Mouse (Mus musculus) embryo, embryonic 11 days (tissue): ENCODE measurements around the gene Rwdd3.

Experiments used
- DNase-seq: peaks from one replicate; pipeline ENCODE4 v3.0.0-alpha.2; 2015

Rwdd3 gene

GRCm38 (mm10) chr3:121159566-121159965 lies 11.9 kb downstream of the Rwdd3 start:
- no peak for DNase-seq

- DNase-seq = no peak
These were observed 12.6 kb downstream of the Rwdd3 start for GRCm38 (mm10) chr3:121158901-121159351.

GRCm38 (mm10) chr3:121157546-121158330 lies 13.8 kb downstream of the Rwdd3 start:
- no peak for DNase-seq

- DNase-seq = peak; percentile 12
These were observed 14.9 kb downstream of the Rwdd3 start for GRCm38 (mm10) chr3:121156451-121157186.

- peak; percentile 42 for DNase-seq
These were observed 15.5 kb downstream of the Rwdd3 start for GRCm38 (mm10) chr3:121156043-121156442.

GRCm38 (mm10) chr3:121133937-121134336 lies 37.6 kb downstream of the Rwdd3 start:
- no peak for DNase-seq

- DNase-seq = no peak
These were observed 38.5 kb downstream of the Rwdd3 start for GRCm38 (mm10) chr3:121133039-121133438.

GRCm38 (mm10) chr3:121127171-121127570 lies 44.3 kb downstream of the Rwdd3 start:
- no peak for DNase-seq

- DNase-seq = no peak
These were observed 45.0 kb downstream of the Rwdd3 start for GRCm38 (mm10) chr3:121126476-121126875.

GRCm38 (mm10) chr3:121121072-121121471 lies 50.4 kb downstream of the Rwdd3 start:
- DNase-seq = no peak

GRCm38 (mm10) chr3:121116590-121116989 lies 54.9 kb downstream of the Rwdd3 start:
- DNase-seq = peak; percentile 25

GRCm38 (mm10) chr3:121116067-121116466 lies 55.4 kb downstream of the Rwdd3 start:
- DNase-seq = no peak

- no peak for DNase-seq
These were observed 60.4 kb downstream of the Rwdd3 start for GRCm38 (mm10) chr3:121111068-121111467.

- DNase-seq = no peak
These were observed 61.1 kb downstream of the Rwdd3 start for GRCm38 (mm10) chr3:121110430-121110829.

- no peak for DNase-seq
These were observed 64.0 kb downstream of the Rwdd3 start for GRCm38 (mm10) chr3:121107481-121107880.

- DNase-seq = no peak
These were observed 66.1 kb downstream of the Rwdd3 start for GRCm38 (mm10) chr3:121105408-121105708.
